Mouse (Mus musculus) 416B (cell line): ENCODE results near the gene Tcf3.
A peak's percentile ranks its signal among the peaks of the same experiment; 100 is the strongest.

Experiments used
- DNase-seq: peaks from one replicate; pipeline ENCODE4 v3.0.0; 2011; ENCODE audit warnings: low read depth

The Tcf3 gene

GRCm38 (mm10) chr10:80436276-80436675, 2.8 kb upstream of the Tcf3 start:
- no peak for DNase-seq

GRCm38 (mm10) chr10:80435764-80436163, 2.3 kb upstream of the Tcf3 start:
- peak; percentile 27 for DNase-seq

GRCm38 (mm10) chr10:80434823-80435222, 1.4 kb upstream of the Tcf3 start:
- no peak for DNase-seq

- no peak for DNase-seq
These were observed 766 bp upstream of the Tcf3 start for GRCm38 (mm10) chr10:80434233-80434592.

- peak; percentile 39 for DNase-seq
These were observed 423 bp downstream of the Tcf3 start for GRCm38 (mm10) chr10:80432936-80433512.

GRCm38 (mm10) chr10:80432387-80432785, 1.1 kb downstream of the Tcf3 start:
- no peak for DNase-seq

GRCm38 (mm10) chr10:80431570-80432386, 1.7 kb downstream of the Tcf3 start:
- no peak for DNase-seq

GRCm38 (mm10) chr10:80430375-80430980, 3.0 kb downstream of the Tcf3 start:
- DNase-seq: no peak

GRCm38 (mm10) chr10:80429800-80430199, 3.6 kb downstream of the Tcf3 start:
- DNase-seq: no peak

GRCm38 (mm10) chr10:80425041-80425440, 8.4 kb downstream of the Tcf3 start:
- DNase-seq: no peak

GRCm38 (mm10) chr10:80423562-80423961, 9.9 kb downstream of the Tcf3 start:
- DNase-seq: no peak

GRCm38 (mm10) chr10:80421651-80422472, 11.6 kb downstream of the Tcf3 start:
- DNase-seq: no peak

- no peak for DNase-seq
These were observed 12.2 kb downstream of the Tcf3 start for GRCm38 (mm10) chr10:80421208-80421607.

GRCm38 (mm10) chr10:80420729-80421128, 12.7 kb downstream of the Tcf3 start:
- DNase-seq: no peak

- DNase-seq: no peak
These were observed 14.0 kb downstream of the Tcf3 start for GRCm38 (mm10) chr10:80419419-80419818.

GRCm38 (mm10) chr10:80418311-80418710, 15.1 kb downstream of the Tcf3 start:
- DNase-seq: peak; percentile 76

GRCm38 (mm10) chr10:80417841-80418240, 15.6 kb downstream of the Tcf3 start:
- DNase-seq: no peak

GRCm38 (mm10) chr10:80417371-80417770, 16.1 kb downstream of the Tcf3 start:
- no peak for DNase-seq

GRCm38 (mm10) chr10:80415566-80415965, 17.9 kb downstream of the Tcf3 start:
- no peak for DNase-seq

GRCm38 (mm10) chr10:80412656-80413541, 20.5 kb downstream of the Tcf3 start:
- no peak for DNase-seq

GRCm38 (mm10) chr10:80407924-80408323, 25.5 kb downstream of the Tcf3 start:
- no peak for DNase-seq
